Mouse (Mus musculus) naive thymus-derived CD4-positive, alpha-beta T cell, adult 5 months (primary cell): ENCODE results near the gene Cx3cl1. TPM values are rescaled to one million over a fixed set of nuclear protein-coding genes. Genes with fewer than 3 reads are reported as not detected.

Experiments used
- polyA plus RNA-seq: library from polyadenylated mRNA; unstranded; fragments of 100-300 nt; shearing (Covaris generic); gene quantifications from one replicate; pipeline ENCODE4 v1.2.1, GENCODE M21; 2017

Cx3cl1 gene
- polyA plus RNA-seq = not detected

GRCm38 (mm10) chr8:94771941-94772670, at the start of gene Cx3cl1:
Cx3cl1 (plus strand) TSS chr8:94772009.

GRCm38 (mm10) chr8:94745476-94746184, 26.2 kb upstream of the Cx3cl1 start, which contains the start of gene Ccl22:
Ccl22 (plus strand) TSS chr8:94745590.

GRCm38 (mm10) chr8:94810153-94810552, 38.3 kb downstream of the Cx3cl1 start, which contains the start of gene Ccl17:
Ccl17 (plus strand) TSS chr8:94810453.

Other genes with a start within 250 kb of the Cx3cl1 start
- 2.2 TPM for gene Cpne2, start 239.0 kb upstream of the Cx3cl1 start, polyA plus RNA-seq
- 49.4 TPM for gene Rspry1, start 170.1 kb upstream of the Cx3cl1 start, polyA plus RNA-seq
- gene Fam192a, start 170.0 kb upstream of the Cx3cl1 start, polyA plus RNA-seq = 63.3 TPM
- 250 TPM for gene Arl2bp, start 105.4 kb upstream of the Cx3cl1 start, polyA plus RNA-seq
- 0.30 TPM for gene Pllp, start 75.7 kb upstream of the Cx3cl1 start, polyA plus RNA-seq
- gene Ccl22, start 26.4 kb upstream of the Cx3cl1 start, polyA plus RNA-seq = not detected
- not detected for gene Ccl17, start 38.4 kb downstream of the Cx3cl1 start, polyA plus RNA-seq
- gene Coq9, start 66.3 kb downstream of the Cx3cl1 start, polyA plus RNA-seq = 44.9 TPM
- 86.0 TPM for gene Ciapin1, start 66.3 kb downstream of the Cx3cl1 start, polyA plus RNA-seq
- 88.2 TPM for gene Polr2c, start 85.4 kb downstream of the Cx3cl1 start, polyA plus RNA-seq
- gene Dok4, start 104.3 kb downstream of the Cx3cl1 start, polyA plus RNA-seq = 1.6 TPM
- 1.2 TPM for gene Ccdc102a, start 146.1 kb downstream of the Cx3cl1 start, polyA plus RNA-seq
- 0.98 TPM for gene Adgrg5, start 151.7 kb downstream of the Cx3cl1 start, polyA plus RNA-seq
- gene Adgrg1, start 202.7 kb downstream of the Cx3cl1 start, polyA plus RNA-seq = 0.16 TPM
- gene Adgrg3, start 245.7 kb downstream of the Cx3cl1 start, polyA plus RNA-seq = 3.1 TPM